ENCODE assay signal across 17 mouse cellular contexts in genomic region chr12:56440068-56440847, GRCm38 (mm10).
A peak's percentile ranks its signal among the peaks of the same experiment; 100 is the strongest.
DNase-seq lines count a peak whose midpoint lies in the region; ATAC-seq and TF ChIP-seq lines count a peak whose summit lies in the region.
"Had no signal": no experiment of that assay in that cellular context is flagged by ENCODE, and none has a peak within 500 bp of the region (broad histone marks: within the 10 kb centered on the region; RNA-seq: fewer than 3 reads in every experiment).

No protein-coding gene starts in this region.

- H3K36me3 ChIP-seq in midbrain, embryonic 10.5 days, result no peaks in the 10 kb centered on the region
- H3K36me3 ChIP-seq in midbrain, embryonic 14.5 days (ENCODE audit: control insufficient read depth, insufficient read depth, low read length), result no peaks in the 10 kb centered on the region
- no peaks in the 10 kb centered on the region for H3K36me3 ChIP-seq in neural tube, embryonic 12.5 days
- H3K36me3 ChIP-seq: embryonic facial prominence, embryonic 12.5 days; forebrain, embryonic 10.5 days; liver, embryonic 13.5 days had no signal

- peaks cover 59% of the 10 kb centered on the region for H3K27me3 ChIP-seq in midbrain, embryonic 10.5 days (ENCODE audit: low read depth, poor library complexity, severe bottlenecking)
- no peaks in the 10 kb centered on the region for H3K27me3 ChIP-seq in midbrain, embryonic 14.5 days (ENCODE audit: control insufficient read depth, insufficient read depth, low read length)
- H3K27me3 ChIP-seq in neural tube, embryonic 12.5 days (replicated peaks), result peaks cover 32% of the 10 kb centered on the region
- H3K27me3 ChIP-seq in cerebellum, adult 2 months (ENCODE audit: control insufficient read depth, insufficient read depth, low read length), result no peaks in the 10 kb centered on the region; the same call in 1 of the 2 replicates
- H3K27me3 ChIP-seq: embryonic facial prominence, embryonic 12.5 days; liver, embryonic 13.5 days had no signal

- no peak for TF ChIP-seq POLR2A in cerebellum, adult 2 months (IDR thresholded peaks at IDR 0.05; ENCODE audit: borderline replicate concordance, insufficient read depth, low read length)

- H3K9ac ChIP-seq in midbrain, embryonic 14.5 days (replicated peaks; ENCODE audit: low read length), result no peak overlapping the region
- no peak overlapping the region for H3K9ac ChIP-seq in neural tube, embryonic 12.5 days
- H3K9ac ChIP-seq: embryonic facial prominence, embryonic 12.5 days; liver, embryonic 13.5 days had no signal

- WGBS in midbrain, embryonic 10.5 days, result 51% methylated on average over 12 of the region's 12 CpGs
- 36% methylated on average over 12 of the region's 12 CpGs for WGBS in midbrain, embryonic 14.5 days
- WGBS in neural tube, embryonic 12.5 days, result 22% methylated on average over 12 of the region's 12 CpGs
- WGBS in cerebellum, adult 2 months, result 51% methylated on average over 12 of the region's 12 CpGs

- intact Hi-C loops in left cerebral cortex, postnatal 14 days (cut with DNase I), result no loop called here

- peak; percentile 22 for DNase-seq in midbrain, embryonic 10.5 days (ENCODE audit: low spot score)
- DNase-seq in midbrain, embryonic 14.5 days, result no peak
- peak; percentile 71 for DNase-seq in embryo, embryonic 10 days (ENCODE audit: low spot score)
- no peak for DNase-seq in kidney, postnatal 36 days
- no peak for DNase-seq in cerebellum, adult 2 months
- DNase-seq in left cerebral cortex, postnatal 14 days (ENCODE audit: low spot score in 2 of 2), result no peak
- DNase-seq: cerebellum, adult 11-12 months; gastrocnemius, adult 2 months; kidney, postnatal 14 days; liver, embryonic 13.5 days; thymus, postnatal 4 days had no signal

- no peak for ATAC-seq in midbrain, embryonic 14.5 days (ENCODE audit: low FRiP score, low TSS enrichment)
- peak; percentile 94 for ATAC-seq in granulocyte monocyte progenitor cell, adult 5-6 weeks (replicated peaks; ENCODE audit: poor library complexity, severe bottlenecking)
- ATAC-seq in neural tube, embryonic 12.5 days (ENCODE audit: low FRiP score, low read depth), result 0 out of 2 replicates have a peak, but pooled peaks have one; percentile 48
- ATAC-seq: intestine, postnatal 0 days had no signal

- H3K4me3 ChIP-seq in midbrain, embryonic 10.5 days, result no peak overlapping the region
- no peak overlapping the region for H3K4me3 ChIP-seq in midbrain, embryonic 14.5 days (replicated peaks; ENCODE audit: low read depth, low read length)
- no peak overlapping the region for H3K4me3 ChIP-seq in neural tube, embryonic 12.5 days
- no peak overlapping the region for H3K4me3 ChIP-seq in cerebellum, adult 2 months (replicated peaks; ENCODE audit: insufficient read depth, low read depth, low read length)
- H3K4me3 ChIP-seq: embryonic facial prominence, embryonic 12.5 days; forebrain, embryonic 10.5 days; gastrocnemius, adult 2 months; left cerebral cortex, adult 2 months; liver, embryonic 13.5 days had no signal

- no peaks in the 10 kb centered on the region for H3K9me3 ChIP-seq in midbrain, embryonic 10.5 days (replicated peaks)
- no peaks in the 10 kb centered on the region for H3K9me3 ChIP-seq in midbrain, embryonic 14.5 days (ENCODE audit: control insufficient read depth, low read length)
- H3K9me3 ChIP-seq in neural tube, embryonic 12.5 days, result no peaks in the 10 kb centered on the region
- H3K9me3 ChIP-seq: embryonic facial prominence, embryonic 12.5 days; forebrain, embryonic 10.5 days; liver, embryonic 13.5 days had no signal

- no peak for TF ChIP-seq CTCF in cerebellum, adult 2 months (IDR thresholded peaks at IDR 0.05; ENCODE audit: borderline replicate concordance, insufficient read depth, low read depth, low read length)

- no peak overlapping the region for H3K4me2 ChIP-seq in midbrain, embryonic 14.5 days (ENCODE audit: low read length)
- peak overlapping the region; percentile 4; the same call in 1 of the 2 replicates for H3K4me2 ChIP-seq in neural tube, embryonic 12.5 days (replicated peaks)
- H3K4me2 ChIP-seq: embryonic facial prominence, embryonic 12.5 days; liver, embryonic 13.5 days had no signal

- H3K4me1 ChIP-seq in midbrain, embryonic 10.5 days, result peaks cover 17% of the 10 kb centered on the region
- no peaks in the 10 kb centered on the region for H3K4me1 ChIP-seq in midbrain, embryonic 14.5 days (ENCODE audit: control insufficient read depth, insufficient read depth, low read length)
- H3K4me1 ChIP-seq in neural tube, embryonic 12.5 days, result 0 out of 2 replicates have a peak, but pooled peaks cover 6% of the 10 kb centered on the region
- H3K4me1 ChIP-seq in cerebellum, adult 2 months (ENCODE audit: control insufficient read depth, insufficient read depth, low read length), result no peaks in the 10 kb centered on the region
- H3K4me1 ChIP-seq: embryonic facial prominence, embryonic 12.5 days; liver, embryonic 13.5 days had no signal

- H3K27ac ChIP-seq in midbrain, embryonic 10.5 days (replicated peaks), result no peak overlapping the region
- no peak overlapping the region for H3K27ac ChIP-seq in midbrain, embryonic 14.5 days (replicated peaks; ENCODE audit: low read depth, low read length)
- no peak overlapping the region for H3K27ac ChIP-seq in neural tube, embryonic 12.5 days
- H3K27ac ChIP-seq in cerebellum, adult 2 months (ENCODE audit: insufficient read depth, low read length), result no peak overlapping the region
- H3K27ac ChIP-seq: embryonic facial prominence, embryonic 12.5 days; forebrain, embryonic 10.5 days; gastrocnemius, adult 2 months; left cerebral cortex, adult 2 months; liver, embryonic 13.5 days had no signal

Comparison
In these comparisons a context has a peak if more than half of its experiments do, and no peak if none do; other contexts are left out.
1. DNase-seq: peak in midbrain, embryonic 10.5 days (single experiment) and embryo, embryonic 10 days (single experiment); none in midbrain, embryonic 14.5 days (single experiment), kidney, postnatal 36 days (0 of 2), cerebellum, adult 2 months (0 of 2) and left cerebral cortex, postnatal 14 days (0 of 2).